Mouse (Mus musculus): ENCODE measurements around the gene Jhy. TPM values are rescaled to one million over a fixed set of nuclear protein-coding genes. Genes with fewer than 3 reads are reported as not detected.
A peak's percentile ranks its signal among the peaks of the same experiment; 100 is the strongest.

Jhy gene
- 1 to 10 TPM in 1 of 2 experiments, under 1 TPM in 1; 0.66 to 1.0 TPM for total RNA-seq (2021)
- long read RNA-seq, experiment 1, partial matches to known transcripts, result 1 of 1 reads
- long read RNA-seq, experiment 1, other reads (novel, unspliced or antisense), result 0 of 1 reads
- long read RNA-seq, experiment 2, partial matches to known transcripts, result 1 of 2 reads
- long read RNA-seq, experiment 2, other reads (novel, unspliced or antisense), result 0 of 2 reads

GRCm38 (mm10) chr9:40963586-40964417, at the start of gene Jhy:
Jhy (minus strand) TSS chr9:40964118.
- DNase-seq (ENCODE audit: low spot score in 2 of 2), result no peak

DNA sequence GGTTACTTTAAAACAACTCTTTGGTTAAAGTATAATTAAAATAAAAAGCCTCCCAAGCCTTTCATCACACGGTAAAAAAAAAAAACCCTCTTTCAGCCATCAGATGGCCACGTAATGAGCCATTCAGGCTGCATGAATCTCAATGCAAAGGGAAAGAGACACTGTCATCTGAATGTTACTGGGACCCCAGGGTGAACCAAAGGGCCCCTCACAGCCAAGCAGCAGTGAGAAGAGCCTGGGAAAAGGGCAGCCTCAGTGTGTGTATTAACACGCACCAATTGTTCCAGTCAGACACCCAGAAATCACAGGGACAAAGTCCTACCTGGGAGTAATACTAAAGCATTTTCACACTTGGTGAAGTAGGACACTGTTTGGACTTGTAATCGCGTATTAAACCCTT, 48.5 kb upstream of the Jhy start:
- DNase-seq (ENCODE audit: low spot score in 2 of 2), result no peak

GRCm38 (mm10) chr9:41011512-41012436, 47.9 kb upstream of the Jhy start:
- peak in 1 of 2 experiments; percentile 21 for DNase-seq (ENCODE audit: low spot score in 2 of 2)

- DNase-seq (ENCODE audit: low spot score in 2 of 2), result no peak
These were observed 43.9 kb upstream of the Jhy start for GRCm38 (mm10) chr9:41007785-41008184.

DNA sequence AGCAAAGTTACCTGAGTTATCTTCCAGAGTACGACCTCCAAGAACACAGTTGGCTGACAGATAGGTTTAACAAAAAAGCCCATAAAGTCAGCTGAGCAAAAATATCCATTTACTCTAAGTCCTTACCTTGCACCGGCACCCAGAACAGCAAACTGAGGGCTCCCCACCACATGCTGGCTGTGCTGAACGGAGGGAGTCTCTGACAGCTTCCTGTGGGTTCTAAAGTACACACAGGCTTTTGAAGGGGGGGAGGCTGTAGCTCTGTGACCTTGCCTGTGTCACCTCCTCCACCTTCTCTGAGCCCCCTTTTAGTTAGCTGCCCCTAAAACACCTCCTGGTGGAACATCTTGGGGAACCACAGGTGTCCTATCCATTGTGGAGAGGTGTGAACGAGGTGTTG, 40.5 kb upstream of the Jhy start, which contains the start of gene Crtam:
Crtam (minus strand) TSS at position 214 of the 400 bp plus-strand sequence.
- DNase-seq (ENCODE audit: low spot score in 2 of 2), result no peak

DNA sequence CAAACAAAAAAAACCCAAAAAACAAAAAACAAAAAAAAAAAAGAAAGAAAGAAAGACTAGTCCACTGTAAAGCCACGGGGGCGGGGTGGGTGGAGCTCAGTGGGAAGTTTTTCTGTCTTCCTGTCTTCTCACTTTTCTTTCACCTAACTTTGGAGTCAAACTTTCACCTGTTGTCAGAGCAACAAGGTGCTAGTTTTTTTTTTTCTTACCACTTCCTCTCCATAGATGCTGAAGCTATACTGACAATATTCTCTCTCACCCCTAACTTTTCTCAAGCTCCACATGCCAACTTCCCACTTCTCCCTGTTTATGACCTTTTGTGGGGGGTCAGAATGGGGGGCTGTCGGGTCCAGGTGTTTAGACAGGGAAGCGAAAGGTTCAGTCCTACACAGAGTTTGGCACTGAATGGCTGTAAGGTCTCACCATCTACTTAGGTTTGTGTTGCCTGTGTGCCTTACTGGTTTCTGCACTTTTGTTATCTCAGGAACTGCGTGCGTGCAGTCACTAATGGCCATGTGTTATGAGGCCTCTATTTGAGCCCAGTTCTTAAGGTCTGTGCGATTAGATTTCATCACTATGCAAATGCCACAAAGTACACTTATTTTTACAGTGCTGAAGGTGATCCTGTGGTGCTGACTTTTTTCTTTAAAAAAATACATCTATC, 33.3 kb upstream of the Jhy start:
- no peak for DNase-seq (ENCODE audit: low spot score in 2 of 2)

- no peak for DNase-seq (ENCODE audit: low spot score in 2 of 2)
These were observed 30.2 kb upstream of the Jhy start for GRCm38 (mm10) chr9:40994075-40994474.

DNA sequence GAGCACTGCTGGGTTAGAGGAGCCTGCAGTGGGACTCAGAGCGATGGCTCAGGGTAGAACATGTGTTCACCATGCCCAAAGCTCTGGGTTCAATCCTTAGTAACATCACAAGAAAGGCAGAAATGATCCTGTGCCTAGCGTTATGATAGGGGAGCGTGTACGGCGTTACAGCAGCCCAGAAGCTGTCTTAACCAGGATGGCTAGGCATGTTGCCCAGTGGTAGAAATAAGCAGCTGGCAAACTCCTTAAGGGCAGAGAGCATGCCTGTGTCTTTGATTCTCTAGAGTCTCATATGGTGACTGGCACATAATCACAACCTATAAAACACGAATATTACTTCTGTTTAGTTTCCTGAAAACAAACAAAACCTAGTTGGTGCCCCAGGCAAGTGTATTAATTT, 27.6 kb upstream of the Jhy start:
- DNase-seq (ENCODE audit: low spot score in 2 of 2), result no peak

GRCm38 (mm10) chr9:40989940-40990588, 26.1 kb upstream of the Jhy start:
- DNase-seq (ENCODE audit: low spot score in 2 of 2), result peak; percentile 65 to 77

DNA sequence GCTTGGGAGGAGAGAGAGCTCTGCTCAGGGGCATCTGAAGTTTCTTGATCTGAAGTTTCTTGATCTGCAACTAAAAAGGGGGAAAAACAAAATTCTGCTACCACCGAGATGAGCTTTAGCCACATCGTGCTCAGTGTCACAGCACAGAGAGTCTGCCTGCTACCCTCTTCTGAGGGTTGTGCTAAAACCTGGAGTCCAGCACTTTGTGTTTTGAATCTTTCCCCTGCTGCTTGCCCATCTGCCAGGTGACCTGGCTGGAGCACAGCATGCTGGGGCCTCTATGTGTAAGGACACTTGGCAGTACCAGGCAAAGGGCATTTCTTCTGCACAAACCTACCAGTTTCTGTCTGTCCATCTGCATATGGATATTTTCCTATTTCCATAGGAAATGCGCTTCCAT, 20.4 kb upstream of the Jhy start:
- no peak for DNase-seq (ENCODE audit: low spot score in 2 of 2)

DNA sequence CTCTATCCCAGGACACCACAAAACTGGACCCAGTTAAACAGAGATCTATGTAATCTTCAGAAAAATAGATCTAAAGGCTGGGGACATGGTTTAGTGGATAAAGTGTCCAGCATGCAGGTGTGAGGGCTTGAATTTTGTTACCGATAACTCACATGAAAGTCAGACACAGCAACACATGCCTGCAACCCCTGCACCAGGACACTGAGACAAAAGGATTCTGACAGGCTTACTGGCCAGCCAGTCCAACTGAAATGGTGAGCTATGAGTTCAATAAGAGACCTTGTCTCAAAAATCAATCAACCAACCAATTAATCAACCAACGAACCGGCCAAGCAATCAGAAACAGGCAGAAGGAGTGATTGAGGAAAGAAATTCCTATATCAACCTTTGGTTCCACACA, 19.8 kb upstream of the Jhy start:
- no peak for DNase-seq (ENCODE audit: low spot score in 2 of 2)

GRCm38 (mm10) chr9:40982480-40982879, 18.6 kb upstream of the Jhy start:
- DNase-seq (ENCODE audit: low spot score in 2 of 2), result peak; percentile 17 to 28

DNA sequence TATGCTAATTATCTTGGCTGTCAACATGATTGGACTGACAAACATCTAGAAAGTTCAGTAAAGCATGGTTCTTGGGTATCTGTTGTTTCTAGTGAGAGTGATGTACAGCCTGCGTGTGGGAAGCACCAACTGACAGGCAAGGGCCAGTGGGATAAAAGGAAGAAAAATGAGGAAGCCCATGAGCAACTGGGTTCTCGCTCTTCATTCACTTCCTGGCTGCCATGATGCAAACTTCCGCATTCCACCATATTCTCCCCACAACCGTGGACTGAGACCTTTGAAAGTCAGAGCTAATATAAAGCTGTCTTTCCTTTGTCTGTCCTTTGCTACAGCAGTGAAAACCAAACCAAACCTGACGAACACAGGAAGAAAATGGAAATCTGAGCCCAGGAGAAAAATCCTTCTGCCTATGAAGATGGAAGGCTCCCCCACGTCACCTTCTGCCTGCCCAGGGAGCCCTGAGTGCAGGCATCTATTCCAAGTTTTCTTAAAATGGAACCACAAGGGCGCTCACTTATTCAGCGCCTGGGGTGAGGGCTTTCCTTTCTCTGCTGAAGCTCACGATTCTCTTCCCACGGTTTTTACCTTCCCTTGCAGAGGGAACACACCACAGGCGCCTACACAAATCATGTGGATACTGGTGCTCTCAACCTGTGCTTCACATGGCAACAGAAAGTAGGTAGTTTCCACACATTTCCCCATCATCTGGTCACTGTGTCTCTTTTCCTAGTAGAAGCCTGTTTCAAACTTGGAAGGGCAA, 10.3 kb upstream of the Jhy start:
- peak in 1 of 2 experiments; percentile 6 for DNase-seq (ENCODE audit: low spot score in 2 of 2)

GRCm38 (mm10) chr9:40964418-40964714, 448 bp upstream of the Jhy start:
- no peak for DNase-seq (ENCODE audit: low spot score in 2 of 2)

DNA sequence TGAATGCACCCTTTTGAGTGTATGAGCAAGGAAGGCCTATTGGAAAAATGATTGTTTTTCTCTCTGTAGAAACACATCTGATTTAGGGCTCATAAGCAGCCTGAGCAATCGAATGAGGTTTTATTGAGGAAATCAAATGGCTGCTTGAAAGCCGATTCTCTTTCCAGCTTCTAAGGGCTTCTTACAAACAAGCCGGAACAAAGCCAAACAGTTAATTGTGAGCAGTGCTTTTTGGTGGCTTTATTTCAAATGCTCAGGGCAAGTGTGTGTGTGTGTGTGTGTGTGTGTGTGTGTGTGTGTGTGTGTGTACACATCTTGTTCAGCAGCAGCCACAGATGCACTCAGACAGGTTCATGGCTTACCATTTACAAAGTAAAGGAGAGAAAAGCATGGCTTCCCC, 2.5 kb downstream of the Jhy start:
- no peak for DNase-seq (ENCODE audit: low spot score in 2 of 2)

DNA sequence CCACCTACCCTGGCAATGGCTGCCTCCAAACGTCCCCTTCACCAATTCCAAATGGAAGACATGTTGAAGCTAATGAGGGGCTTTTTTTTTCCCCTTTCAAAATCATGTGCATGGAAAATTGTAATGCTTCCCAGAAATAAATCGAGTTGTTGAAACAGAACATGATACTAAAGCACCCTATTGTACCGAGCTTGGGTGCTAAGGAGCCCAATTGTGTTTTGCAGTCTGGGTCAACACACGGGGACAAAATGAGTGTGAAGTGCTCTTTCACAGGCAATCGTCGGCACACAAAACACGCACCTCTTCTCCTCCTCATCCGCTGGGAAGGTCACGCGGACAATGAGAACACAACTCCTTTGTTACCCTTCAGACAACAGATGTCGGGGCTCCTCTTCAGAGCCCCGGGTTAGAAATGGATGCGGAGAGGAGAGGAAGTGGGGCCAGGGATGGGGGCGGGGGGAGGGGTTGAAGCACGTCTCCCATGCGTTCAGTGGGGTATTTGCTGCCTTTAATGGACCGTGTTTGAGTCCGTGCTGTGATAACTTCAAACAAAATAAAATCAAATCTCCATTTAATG, 14.8 kb downstream of the Jhy start:
- DNase-seq (ENCODE audit: low spot score in 2 of 2), result no peak

DNA sequence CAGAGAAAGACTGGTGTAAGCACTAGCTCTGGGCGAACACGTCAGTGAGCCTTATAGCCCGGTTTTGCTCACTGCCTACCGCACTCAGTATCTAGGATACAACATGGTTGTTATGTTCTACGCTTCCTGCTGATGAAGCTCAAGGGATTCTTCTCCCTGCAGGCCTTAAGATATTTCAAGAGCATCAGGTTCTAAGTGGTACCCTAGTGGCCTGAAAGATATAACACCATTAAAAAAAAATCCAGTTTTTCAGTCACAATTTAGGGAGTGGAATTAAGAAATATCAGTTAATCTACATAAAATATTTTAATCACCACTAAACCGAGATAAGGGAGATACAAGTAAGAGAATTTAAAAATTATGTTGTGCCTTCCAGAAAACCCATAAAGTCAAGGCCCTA, 15.4 kb downstream of the Jhy start:
- DNase-seq (ENCODE audit: low spot score in 2 of 2), result no peak

- DNase-seq (ENCODE audit: low spot score in 2 of 2), result no peak
These were observed 16.8 kb downstream of the Jhy start for GRCm38 (mm10) chr9:40947131-40947530.

DNA sequence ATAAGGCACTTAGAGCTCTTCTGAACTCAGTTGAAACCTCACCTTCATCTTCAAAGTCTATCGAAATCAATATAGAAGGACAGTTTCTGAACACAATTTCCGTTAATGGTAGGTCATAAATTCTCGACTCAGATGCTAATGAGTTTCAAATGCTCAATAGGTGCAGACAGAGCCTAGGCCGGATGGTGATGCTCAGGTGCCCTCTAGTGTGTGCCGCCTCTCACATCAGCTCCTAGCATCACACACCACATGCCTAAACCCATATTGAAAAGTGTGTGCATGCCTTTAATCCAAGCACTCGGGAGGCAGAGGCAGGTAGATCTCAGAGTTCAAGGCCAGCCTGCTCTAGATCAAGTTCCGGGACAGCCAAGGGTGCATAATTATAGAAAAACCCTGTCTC, 26.5 kb downstream of the Jhy start:
- peak in 1 of 2 experiments; percentile 3 for DNase-seq (ENCODE audit: low spot score in 2 of 2)

DNA sequence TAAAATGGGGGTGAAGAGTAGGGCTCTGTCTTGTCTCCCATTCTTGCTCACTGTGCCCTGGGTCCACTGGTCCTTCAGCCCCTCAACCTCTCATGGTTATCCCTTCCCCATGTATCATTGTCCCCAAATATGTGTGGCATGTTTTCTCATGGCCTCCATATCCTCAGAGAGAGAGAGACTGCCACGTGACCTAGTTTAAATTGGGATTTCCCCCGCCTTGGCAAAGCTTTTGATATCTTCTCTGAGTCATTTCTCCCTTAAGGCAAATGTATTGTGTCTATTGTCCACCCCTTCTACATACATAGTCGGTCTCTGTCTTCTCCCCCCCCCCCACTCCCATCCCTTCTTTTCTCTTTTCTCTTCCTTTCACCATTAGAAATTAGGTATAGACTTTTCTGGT, 30.6 kb downstream of the Jhy start:
- DNase-seq (ENCODE audit: low spot score in 2 of 2), result no peak
